12 mouse cellular contexts compared by ENCODE assay signal in the genomic region with DNA sequence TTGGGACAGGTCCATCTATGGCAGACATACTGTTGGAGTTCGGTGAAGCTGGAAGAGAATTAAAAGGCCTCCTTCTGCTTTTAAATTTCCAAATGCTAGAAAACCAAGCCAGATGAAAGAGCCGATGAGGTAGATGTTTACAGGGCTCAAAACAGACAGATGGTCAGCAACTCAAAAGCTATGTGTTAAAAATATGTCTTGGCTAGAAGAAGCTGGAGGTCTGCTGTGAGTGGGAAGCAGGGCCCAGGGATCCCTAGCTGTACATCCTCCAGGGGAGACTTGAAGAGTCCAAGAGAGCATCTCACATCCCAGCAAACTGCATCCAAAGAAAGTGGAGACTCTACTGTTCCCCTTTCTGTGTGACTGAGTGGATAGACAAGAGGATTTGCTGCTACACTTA.
"Had no signal": no experiment of that assay in that cellular context is flagged by ENCODE, and none has a peak within 500 bp of the region (broad histone marks: within the 10 kb centered on the region; RNA-seq: fewer than 3 reads in every experiment).

No protein-coding gene starts in this region.

- ATAC-seq: intestine, embryonic 16.5 days; midbrain, embryonic 13.5 days had no signal

- H3K4me2 ChIP-seq: kidney, embryonic 15.5 days; limb, embryonic 13.5 days; midbrain, embryonic 13.5 days had no signal

- H3K27ac ChIP-seq: kidney, embryonic 15.5 days; limb, embryonic 13.5 days; liver, embryonic 14.5 days; midbrain, embryonic 13.5 days; stomach, postnatal 0 days had no signal

- H3K9me3 ChIP-seq: kidney, embryonic 15.5 days; limb, embryonic 13.5 days; midbrain, embryonic 13.5 days had no signal

- H3K9ac ChIP-seq: kidney, embryonic 15.5 days; limb, embryonic 13.5 days; liver, embryonic 14.5 days; midbrain, embryonic 13.5 days had no signal

- H3K4me1 ChIP-seq: kidney, embryonic 15.5 days; midbrain, embryonic 13.5 days had no signal

- H3K36me3 ChIP-seq: kidney, embryonic 15.5 days; limb, embryonic 13.5 days; midbrain, embryonic 13.5 days had no signal

- H3K27me3 ChIP-seq: kidney, embryonic 15.5 days; limb, embryonic 13.5 days; midbrain, embryonic 13.5 days had no signal

- H3K4me3 ChIP-seq: kidney, embryonic 15.5 days; limb, embryonic 13.5 days; midbrain, embryonic 13.5 days had no signal

- DNase-seq: kidney, adult 2 months; kidney, postnatal 14 days; left cerebral cortex, postnatal 4 days; lung, adult 18-20 months; thymus, adult 18-20 months; thymus, postnatal 14 days had no signal
